Mouse (Mus musculus): ENCODE measurements around the gene Lrrc71.
A peak's percentile ranks its signal among the peaks of the same experiment; 100 is the strongest.

Gene Lrrc71

DNA sequence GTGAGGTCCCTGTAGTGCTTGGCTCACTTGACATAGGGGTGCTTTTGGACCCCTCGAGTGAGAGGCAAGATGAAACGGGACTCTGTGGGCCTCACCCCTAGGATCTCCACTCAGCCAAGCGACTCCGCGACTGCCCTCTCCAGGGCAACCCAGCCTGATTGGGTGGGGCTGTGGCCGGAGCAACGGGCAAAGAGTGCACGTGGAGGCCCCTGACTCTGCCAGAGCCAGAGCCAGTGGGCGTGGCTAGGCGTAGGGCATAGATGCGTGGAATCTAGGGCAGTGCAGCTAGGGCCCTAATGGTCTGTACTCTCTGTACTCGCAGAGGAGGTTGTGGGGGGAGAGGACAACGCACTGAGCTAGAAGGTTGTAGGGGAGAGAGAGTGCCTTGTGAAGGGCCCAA lies at the start of gene Lrrc71:
Lrrc71 (minus strand) TSS at position 195 of the 400 bp plus-strand sequence.
- no peak for DNase-seq (ENCODE audit: low spot score in 2 of 2)

DNA sequence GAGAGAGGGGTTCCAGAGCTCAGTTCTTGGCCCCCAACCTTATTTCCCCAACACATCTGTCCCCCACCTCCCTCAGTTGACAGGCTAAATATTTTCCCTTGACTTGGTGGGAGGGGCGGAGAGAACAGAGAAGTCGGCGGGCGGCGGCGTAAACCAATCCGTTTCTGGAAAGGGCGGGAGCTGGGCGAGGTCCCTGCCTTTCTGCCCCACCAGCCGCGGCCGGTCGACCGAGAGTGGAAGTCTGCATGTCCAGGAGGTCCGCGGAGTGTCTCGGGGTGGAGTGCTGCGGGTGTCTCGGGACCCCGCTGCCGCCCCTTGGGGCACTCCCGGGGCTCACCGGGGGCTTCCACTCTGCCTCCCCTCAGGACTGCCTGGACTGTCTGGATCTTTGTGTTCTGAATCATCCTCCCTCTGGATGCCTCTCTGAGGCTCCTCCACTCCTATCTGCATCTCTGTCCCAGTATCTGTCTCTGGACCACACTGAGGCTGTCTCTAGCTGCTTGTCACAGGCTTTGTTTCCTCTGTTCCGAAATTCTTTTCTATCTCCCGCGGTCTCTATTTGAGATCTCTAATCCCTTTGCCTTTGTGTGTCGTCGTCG lies 48.4 kb upstream of the Lrrc71 start, which contains the start of gene Insrr:
Insrr (plus strand) TSS at position 216 of the 599 bp plus-strand sequence.
- no peak for DNase-seq (ENCODE audit: low spot score in 2 of 2)

DNA sequence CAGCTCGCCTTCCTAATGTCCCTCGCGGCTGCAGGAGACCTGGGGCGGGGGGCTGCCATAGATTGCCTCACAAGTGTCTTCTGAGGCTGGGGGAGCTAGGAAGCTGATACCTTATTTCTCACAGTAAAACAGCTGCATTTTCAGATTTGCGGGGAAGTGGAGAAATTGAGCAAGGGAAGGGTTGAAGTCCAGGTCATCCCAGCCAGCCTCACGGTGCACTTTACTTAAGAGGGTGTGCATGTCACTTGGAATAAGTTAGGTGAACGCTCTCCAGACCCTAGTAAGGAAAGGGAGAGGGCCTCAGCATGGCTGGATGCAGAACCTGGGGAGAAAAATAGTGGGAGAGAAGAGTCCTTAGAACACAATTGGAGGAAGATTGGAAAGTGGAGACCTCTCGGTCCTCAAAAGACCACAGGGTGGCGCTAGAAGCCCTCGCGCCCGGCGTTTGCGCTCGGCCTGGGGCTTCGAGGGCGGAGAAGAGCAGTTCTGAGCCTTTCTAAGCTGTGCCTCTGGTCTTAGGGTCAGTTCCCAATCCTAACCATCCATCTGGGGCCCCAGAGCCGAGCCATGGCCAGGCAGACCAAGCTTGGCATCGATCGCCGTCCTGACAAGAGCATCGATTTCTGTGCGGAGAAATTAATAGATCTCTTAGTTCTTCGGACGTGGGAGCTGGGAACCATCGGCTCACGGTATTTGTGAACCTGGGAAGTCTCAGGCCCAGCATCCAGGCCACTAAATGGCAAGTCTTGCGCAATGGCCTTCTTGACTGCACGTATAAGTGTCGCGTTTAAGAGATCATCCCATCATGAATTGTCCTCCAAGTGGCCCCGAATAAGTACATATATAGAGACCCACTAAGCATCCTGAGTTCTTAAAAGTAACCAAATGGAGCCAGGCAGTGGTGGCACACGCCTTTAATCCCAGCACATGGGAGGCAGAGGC lies 47.2 kb upstream of the Lrrc71 start:
- DNase-seq (ENCODE audit: low spot score in 2 of 2), result peak; percentile 40 to 43

DNA sequence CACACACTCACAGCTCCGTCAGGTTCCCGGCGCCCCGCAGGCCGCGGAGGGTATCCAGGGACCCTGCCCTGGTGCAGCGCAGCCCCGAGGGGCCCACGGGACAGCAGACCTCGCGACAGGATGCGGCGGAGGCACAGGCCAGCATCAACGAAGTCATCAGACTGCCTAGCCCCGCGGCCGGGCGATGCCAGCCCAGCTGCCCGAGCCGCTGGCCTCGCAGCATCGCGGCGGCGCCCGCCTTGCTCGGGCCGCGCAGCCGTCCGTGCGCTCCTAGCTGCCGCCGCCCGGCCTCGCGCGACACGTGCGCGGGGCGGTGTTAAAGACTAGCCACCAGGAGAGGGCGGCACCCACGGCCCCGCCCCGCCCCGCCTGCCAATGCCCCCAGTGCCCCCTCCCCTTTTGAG lies 46.5 kb upstream of the Lrrc71 start, which contains the start of gene Ntrk1:
Ntrk1 (minus strand) TSS at position 241 of the 404 bp plus-strand sequence.
- no peak for DNase-seq (ENCODE audit: low spot score in 2 of 2)

DNA sequence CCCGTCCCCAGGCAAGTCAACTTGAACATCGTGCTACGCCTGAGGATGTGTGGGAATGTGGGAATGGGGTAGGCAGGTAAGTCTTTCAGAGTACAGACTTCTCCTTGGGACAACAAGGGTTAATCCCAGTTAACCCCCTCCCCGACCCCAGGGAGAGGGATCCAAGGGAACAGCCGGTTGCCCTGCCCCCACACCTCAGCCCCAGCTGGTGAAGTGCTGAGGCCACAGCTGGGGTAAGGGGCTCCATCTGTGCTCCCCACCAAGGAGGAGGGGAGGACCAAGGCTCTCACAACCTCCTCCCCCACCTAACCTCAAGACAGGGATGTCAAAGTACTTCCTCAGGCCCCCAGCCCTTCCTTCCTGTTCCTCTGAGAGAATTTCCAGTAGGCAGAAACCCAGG lies 41.3 kb upstream of the Lrrc71 start:
- DNase-seq (ENCODE audit: low spot score in 2 of 2), result no peak

DNA sequence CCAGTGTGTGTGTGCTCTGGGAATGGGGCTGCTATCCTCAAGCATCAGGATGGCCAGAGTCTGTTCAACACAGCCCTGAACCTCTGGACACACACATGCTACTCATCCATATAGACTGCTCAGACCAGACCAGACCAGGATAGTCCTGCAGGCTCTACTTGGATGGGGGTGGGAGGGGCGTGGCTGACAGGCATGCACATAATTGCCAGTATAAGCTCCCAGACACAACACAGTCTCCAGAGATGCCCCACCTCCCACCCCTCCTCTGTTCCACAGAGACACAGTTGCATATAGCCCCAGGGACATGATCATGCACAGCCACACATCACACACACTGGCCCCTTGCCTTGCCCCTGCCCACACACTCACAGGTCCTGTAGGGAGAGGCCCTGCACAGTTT lies 40.8 kb upstream of the Lrrc71 start:
- DNase-seq (ENCODE audit: low spot score in 2 of 2), result no peak

DNA sequence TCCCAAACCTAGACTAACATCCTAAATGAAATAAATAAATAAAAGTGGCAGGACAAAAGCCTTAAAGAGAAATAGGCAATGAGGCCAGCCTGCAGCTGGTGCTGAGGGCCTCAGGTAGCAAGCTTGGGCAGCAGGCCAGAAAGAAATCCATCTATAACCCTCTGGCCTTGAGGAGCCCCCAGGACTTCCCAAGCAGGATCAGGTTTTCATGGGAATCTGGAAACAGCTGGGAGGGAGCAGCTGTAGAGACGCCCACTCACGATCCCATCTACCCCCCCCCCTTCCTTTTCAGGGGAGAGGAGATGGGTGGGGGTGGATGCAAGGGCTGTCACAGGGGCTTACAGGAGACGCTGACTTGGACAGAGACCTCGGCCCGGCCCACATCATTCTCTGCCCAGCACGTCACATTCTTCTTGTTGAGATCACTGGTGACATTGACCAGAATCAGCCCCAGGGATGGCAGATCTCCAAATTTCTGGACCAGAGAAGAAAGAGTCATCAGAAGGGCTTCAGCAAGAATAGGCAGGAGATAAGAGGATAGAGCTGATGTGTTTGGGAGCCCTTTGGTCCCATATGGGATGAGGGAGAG lies 37.3 kb upstream of the Lrrc71 start:
- no peak for DNase-seq (ENCODE audit: low spot score in 2 of 2)

DNA sequence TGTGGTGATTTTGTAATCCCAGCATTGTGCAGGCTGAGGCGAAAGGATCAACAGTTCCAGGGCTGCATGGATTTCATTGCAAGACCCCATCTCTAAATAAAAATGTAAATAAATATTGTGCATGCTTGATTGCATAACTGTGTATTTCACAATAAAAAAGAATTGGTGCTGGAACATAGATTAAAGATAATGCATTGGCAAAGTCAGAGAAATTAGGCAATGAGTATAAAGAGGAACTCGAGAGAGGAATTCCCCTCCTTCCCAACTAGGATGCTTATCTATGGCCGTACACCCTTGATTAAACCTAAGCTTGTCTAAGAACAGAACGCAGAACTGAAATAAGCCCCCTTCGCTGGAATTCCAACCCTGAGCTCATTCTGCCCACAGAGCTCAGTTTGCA lies 36.7 kb upstream of the Lrrc71 start:
- no peak for DNase-seq (ENCODE audit: low spot score in 2 of 2)

DNA sequence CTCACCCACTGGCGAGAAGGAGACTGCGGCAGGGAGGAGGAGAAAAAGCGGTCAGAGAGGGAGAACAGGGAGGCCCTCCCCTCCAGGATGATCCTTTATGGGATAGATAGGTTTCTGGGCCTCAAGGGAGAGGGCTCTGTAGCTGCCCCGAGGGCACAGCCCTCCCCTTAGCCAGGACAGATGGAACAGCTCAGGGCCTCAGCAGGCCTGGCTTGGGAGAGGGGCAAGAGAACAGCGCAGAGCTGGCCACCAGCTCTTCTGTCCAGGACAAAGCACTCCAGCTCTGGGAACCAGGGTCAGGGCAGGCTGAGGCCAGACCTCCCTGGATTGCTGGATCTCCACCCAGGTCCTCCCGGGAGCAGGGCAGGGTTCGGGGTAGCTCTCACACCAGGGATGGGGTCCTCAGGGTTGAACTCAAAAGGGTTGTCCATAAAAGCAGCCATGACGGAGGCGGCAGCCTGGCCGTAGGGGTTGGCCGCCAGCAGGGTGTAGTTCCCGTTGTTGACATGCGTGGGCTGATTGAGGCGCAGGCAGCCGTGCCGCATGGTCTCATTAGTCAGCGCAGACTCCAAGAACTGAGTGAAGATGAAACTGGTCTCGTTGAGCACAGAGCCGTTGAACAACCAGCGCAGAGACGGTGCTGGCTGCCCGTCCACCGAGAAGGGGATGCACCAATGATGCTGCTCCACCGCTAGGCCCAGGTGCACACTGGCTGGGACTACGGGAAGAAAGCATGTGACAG lies 35.0 kb upstream of the Lrrc71 start:
- DNase-seq (ENCODE audit: low spot score in 2 of 2), result no peak

DNA sequence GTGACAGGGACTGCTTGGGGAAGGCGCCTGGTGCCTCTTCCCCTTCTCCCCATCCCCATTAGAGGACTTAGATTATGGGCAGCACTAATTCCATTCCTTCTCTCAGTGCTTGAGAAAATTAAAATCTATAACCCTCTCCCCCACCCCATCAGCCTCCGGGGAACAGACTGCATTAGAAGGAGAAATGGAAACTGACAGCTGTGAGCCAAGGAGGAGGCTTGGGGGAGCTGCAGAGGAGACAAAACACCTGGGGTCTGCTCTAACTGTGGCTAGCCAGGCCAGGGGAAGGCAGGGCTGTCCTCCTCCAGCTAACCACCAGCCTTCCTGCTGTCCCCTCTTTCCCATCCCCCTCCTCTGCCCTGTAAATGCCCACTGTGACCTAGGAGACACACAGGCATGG lies 30.7 kb upstream of the Lrrc71 start:
- DNase-seq (ENCODE audit: low spot score in 2 of 2), result no peak

DNA sequence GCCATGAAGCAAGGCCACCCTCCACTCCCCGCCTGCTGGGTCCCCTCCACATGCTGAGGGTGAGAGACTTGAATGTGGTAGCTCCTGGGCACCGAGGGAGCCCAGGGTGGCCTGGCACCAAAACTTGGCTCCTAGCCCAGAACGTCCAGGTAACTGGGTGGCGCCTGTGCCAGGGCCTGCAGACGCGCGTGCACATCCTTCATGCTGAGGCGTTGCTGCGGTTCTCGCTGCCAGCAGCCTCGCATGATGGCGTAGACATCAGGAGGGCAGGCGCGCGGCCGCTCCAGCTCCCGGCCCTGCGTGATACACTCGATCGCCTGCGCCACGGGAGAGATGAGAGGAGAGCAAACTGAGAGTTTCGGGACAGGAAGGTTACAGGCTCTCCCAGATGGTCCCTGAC lies 29.9 kb upstream of the Lrrc71 start:
- no peak for DNase-seq (ENCODE audit: low spot score in 2 of 2)

DNA sequence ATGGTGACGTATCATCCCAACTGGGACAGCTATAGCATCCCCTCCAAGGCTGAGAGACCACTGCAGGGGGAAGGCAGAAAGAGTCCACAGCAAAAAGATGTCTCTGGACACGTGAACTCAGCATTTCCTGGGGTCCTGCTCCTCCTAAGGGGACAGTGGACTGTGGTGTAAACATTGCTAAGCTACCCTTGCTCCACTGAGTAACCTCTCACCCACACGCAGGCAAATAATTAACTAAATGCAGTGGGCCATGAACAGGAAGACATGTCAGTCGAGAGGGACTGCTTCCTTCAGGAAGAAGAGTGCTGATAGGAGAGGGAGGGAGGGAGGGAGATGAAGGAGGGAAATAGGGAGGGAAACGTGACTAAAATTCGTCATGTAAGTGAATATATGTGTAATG lies 22.7 kb upstream of the Lrrc71 start:
- DNase-seq (ENCODE audit: low spot score in 2 of 2), result no peak

DNA sequence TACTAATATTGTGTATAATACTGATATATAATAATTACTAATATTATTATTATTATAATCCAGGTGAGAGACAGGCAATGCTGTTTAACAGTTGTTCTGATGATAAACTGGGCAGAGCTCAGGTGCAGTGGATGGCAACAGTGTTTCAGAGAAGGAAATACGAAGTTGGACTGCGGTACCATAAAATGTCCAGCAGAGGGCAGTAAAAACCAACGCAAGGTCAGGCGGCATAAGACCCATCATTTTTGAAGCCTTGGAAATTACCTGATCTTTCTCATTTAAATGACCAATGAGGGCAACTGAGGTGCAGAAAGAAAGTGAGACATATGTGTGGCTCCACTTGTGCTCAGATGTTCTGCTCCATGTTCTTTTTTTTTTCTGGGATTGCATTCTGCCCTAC lies 21.9 kb upstream of the Lrrc71 start:
- DNase-seq (ENCODE audit: low spot score in 2 of 2), result peak; percentile 42 to 57

DNA sequence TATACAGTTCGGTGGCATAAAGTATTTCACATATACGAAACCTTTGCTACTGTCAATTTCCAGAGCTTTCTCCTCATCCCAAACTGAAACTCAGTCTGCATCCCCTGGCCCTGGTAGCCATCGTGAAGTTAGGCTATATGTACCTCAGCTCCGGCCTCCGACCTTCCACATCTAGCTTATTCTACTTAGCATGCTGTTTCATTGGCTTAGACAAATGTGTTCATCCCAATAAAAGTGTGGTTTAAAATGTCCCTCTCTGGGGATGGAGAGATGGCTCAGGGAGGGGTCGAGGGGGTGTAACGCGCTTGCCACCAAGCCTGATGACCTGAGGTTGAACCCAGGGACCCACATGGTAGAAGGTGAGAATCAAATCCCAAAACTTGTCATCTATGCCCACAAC lies 21.1 kb upstream of the Lrrc71 start:
- no peak for DNase-seq (ENCODE audit: low spot score in 2 of 2)

DNA sequence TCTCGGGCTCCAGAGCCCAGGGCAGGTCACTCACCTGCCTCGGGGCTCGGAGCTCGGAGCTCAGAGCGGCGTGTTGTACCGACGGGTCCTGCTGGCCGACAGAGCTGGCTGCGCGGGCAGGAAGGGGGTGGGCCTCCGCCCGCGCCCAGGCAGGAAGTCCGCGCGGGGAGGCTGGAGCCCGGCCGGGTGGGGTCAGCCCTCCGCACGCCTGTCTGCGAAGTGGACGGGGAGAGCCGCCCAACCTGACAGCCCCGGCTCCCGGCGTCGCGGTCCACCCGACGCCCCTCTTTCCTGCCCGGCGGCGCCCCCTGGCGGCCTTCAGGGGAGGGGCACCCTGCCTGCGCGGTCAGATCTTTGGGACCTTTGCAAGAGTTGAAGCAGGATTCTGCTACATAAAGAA lies 20.4 kb upstream of the Lrrc71 start:
- peak in 1 of 2 experiments; percentile 25 for DNase-seq (ENCODE audit: low spot score in 2 of 2)

DNA sequence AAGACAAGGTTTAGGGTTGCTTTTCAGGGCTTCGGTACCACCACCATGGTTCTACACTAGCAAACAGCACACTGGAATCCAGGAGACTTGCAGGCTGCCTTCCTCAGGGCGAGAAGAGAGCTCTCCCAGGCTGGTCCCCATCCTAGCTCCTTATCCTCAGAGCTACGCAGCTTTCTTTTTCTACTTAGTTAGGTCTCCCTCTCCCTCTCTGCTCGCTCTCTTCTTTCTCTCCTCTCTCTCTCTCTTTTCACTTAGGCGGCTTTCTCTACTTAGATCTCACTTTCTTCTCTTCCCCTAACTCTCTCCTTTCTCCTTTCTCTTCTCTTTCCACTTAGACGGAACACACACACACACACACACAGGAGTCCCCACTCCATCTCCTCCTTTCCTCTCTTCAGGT lies 20.0 kb upstream of the Lrrc71 start:
- no peak for DNase-seq (ENCODE audit: low spot score in 2 of 2)

DNA sequence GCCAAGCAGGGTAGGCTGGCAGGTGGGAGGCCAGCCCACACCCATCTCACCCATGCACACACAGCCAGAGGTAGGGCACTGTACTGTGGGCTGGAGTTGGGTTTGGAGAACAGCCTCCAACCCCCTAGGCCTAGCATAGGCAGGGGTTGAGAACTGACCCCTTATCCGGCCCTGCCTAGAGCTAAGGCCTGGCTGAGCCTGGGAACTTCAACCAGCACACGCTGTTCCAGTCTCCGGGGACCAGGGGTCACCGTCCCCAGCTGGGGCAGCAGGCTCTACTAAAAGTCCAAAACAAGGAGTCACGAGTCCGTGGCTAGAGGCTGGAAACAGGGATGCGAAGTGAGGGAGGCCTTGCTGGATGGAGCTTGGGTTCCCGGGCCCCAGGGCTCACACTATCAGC lies 19.3 kb upstream of the Lrrc71 start:
- no peak for DNase-seq (ENCODE audit: low spot score in 2 of 2)

DNA sequence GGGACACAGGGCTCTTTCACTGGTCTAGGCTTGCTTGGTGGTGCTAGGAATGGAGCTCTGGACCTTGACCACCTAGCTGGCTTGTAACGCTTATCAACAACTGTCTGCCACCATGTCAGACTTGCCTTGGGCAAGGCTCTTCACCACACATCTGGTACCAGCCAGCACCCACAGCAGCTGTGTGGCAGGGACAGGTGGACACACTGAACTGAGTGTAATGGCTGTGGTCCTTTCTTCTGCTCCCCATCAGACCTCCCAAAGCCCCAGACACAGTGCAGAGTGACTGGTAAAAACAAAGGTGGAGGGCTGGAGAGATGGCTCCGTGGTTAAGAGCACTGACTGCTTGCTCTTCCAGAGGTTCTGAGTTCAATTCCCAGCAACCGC lies 17.9 kb upstream of the Lrrc71 start:
- DNase-seq (ENCODE audit: low spot score in 2 of 2), result no peak

DNA sequence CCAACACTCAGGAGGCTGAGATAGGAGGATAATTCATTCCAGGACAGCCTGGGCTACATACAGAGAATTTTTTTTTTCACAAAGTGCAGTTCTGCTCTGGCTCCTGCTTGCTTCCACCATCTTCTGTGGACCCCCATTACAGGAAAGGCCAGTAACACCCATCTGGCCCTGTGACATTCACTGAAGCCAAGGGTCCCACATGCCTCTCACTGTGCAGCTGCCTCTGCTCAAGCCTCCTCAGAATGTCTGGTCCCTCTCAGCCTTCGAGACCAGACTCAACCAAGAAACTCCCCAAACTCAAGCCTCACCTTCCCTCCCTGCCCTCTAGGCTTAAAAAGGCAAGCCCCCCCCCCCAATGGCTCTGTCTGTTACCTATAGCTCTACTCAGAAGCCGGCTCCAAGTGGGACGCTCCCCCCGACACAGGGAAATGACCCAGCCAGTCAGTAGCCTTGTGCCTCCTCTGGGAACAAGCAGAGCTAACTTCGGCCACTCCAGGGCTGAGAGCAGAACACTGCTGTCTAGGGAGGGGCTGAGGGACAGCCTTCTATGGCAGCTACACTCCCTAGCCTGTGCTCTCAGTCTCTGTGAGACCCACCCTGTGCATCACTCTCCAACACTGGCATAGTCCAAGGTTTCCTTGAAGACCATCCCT lies 17.3 kb upstream of the Lrrc71 start:
- no peak for DNase-seq (ENCODE audit: low spot score in 2 of 2)

DNA sequence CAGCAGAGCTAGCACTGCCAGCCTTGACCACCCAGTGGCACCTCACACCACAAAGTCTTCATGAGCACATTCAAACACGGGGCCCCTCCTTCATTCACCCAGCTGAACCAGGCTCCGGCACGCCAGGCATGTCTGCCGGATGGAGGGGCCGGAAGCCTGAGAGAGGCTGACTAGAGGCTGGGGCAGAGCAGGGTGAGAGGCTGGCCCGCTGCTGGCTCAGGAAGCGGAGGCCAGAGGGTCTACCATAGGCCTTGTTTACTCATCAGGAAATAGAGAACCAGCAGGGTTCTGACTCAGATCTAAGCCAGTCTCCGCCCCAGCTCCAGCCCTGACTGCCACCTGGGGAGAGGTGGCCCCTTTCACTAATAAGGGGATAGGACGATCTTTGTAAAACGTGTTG lies 16.7 kb upstream of the Lrrc71 start:
- no peak for DNase-seq (ENCODE audit: low spot score in 2 of 2)

DNA sequence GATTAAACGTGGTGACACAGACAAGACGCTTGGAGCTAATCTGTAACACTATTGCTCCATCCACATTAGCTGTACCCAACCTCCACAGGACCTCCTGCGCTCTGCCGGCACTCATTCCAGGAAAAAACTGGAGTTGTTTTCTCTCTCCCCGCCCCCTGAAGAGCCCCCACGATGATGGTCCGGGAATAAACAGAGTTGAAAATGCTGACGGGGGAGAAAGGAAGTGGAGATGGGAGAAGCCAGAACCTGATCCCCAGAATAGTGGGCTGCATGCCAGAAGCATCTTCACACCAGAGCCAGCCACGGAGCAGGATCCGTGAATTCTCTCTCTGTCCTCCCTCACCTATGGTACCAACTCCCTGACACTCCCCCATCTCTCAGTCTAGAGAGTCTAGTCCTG lies 16.1 kb upstream of the Lrrc71 start:
- DNase-seq (ENCODE audit: low spot score in 2 of 2), result peak in 1 of 2 experiments; percentile 25

Data from right cerebral cortex, adult 2 months (tissue).